Mouse (Mus musculus): ENCODE measurements around the gene Bpifa5.

The Bpifa5 gene

DNA sequence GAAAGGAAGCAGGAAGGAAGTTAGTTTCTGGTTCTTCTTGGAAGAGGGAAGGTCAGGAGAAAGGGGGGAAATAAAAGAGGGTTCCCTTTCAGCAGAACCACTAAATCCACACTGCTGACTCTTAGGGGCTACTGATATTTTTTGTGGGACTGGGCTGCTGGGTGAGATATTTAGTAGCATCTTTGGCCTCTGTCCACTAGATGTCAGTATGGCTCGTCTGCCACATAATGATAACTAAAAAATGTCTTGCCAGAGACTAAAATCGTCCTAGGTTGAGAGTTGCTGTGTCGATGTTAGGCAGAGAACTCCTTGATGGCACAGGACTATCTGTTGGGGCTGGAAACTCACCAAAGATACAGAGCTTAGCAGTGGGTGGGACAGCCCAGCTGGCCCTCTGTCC is 46.7 kb downstream of the Bpifa5 start:
- peak; percentile 20 for DNase-seq

GRCm38 (mm10) chr2:154211121-154211520 is 48.7 kb downstream of the Bpifa5 start:
- no peak for DNase-seq

- no peak for DNase-seq
Measured at GRCm38 (mm10) chr2:154211881-154212280, 49.5 kb downstream of the Bpifa5 start.

DNA sequence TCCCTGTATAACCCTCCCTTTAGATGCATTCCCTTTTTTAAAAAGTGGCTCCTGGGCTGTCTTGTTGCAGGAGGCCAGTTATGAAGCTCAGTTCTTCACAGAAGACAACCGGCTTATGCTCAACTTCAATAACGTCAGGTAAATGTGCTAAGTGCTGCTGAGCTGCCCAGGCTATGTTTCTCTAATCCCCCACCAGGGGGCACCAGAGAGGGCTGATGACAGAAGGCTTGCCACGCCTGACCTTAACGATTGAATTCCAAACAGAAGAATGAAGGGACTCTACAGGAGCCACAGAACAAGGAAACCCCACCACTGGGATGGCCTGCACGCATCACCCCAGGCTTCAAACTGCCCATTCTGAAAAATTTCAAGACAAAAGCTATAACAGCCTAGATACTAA is 52.8 kb downstream of the Bpifa5 start:
- DNase-seq, result peak; percentile 88
